Comparison of ENCODE assay signal across 8 mouse cellular contexts in the genomic region with DNA sequence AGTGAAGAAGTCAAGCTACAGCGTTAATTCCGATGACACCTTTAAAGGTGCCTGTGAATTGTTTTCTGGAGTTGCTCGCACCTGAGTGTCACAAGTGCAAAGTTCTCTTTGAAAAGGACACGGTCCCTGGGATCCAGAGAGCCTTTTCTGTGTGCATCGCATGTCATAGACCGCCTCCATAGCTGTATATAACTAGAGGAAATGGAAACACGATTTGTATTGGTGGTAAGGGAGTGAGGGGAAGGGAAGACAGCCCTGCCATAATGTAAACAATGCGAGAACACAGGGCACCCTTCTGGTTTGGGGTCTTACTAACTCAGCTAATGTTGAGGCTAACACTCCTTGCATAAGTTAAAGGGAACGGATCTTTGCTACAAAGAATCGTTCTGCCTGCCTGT. TPM values are rescaled to one million over a fixed set of nuclear protein-coding genes. Genes with fewer than 3 reads are reported as not detected.
A peak's percentile ranks its signal among the peaks of the same experiment; 100 is the strongest.
DNase-seq lines count a peak whose midpoint lies in the region; ATAC-seq and TF ChIP-seq lines count a peak whose summit lies in the region.

No protein-coding gene starts in this region.

- H3K4me2 ChIP-seq in heart, embryonic 12.5 days, result peak overlapping the region; percentile 94
- peak overlapping the region; percentile 79 for H3K4me2 ChIP-seq in forebrain, embryonic 16.5 days (ENCODE audit: low read length)

- H3K36me3 ChIP-seq in heart, embryonic 12.5 days, result no peaks in the 10 kb centered on the region
- H3K36me3 ChIP-seq in ES-Bruce4 (ENCODE audit: control insufficient read depth, insufficient read depth, low read length, poor library complexity, severe bottlenecking) (no peaks in the 10 kb centered on the region; the same call in 1 of the 2 replicates), macrophage (ENCODE audit: inconsistent target) (no peaks in the 10 kb centered on the region)
- H3K36me3 ChIP-seq in forebrain, embryonic 16.5 days (ENCODE audit: control insufficient read depth, insufficient read depth), result no peaks in the 10 kb centered on the region

- TF ChIP-seq POLR2A in ES-Bruce4 (IDR thresholded peaks at IDR 0.05; ENCODE audit: insufficient read depth, low read length), result no peak

- no peaks in the 10 kb centered on the region for H3K9me3 ChIP-seq in heart, embryonic 12.5 days (replicated peaks)
- no peaks in the 10 kb centered on the region for H3K9me3 ChIP-seq in ES-Bruce4 (replicated peaks; ENCODE audit: control insufficient read depth, insufficient read depth, low read length, poor library complexity, severe bottlenecking)
- no peaks in the 10 kb centered on the region for H3K9me3 ChIP-seq in forebrain, embryonic 16.5 days (ENCODE audit: control insufficient read depth, low read length)

- H3K79me2 ChIP-seq in macrophage (ENCODE audit: inconsistent target), result no peaks in the 10 kb centered on the region

- 18% methylated on average over 10 of the region's 10 CpGs for WGBS in heart, embryonic 12.5 days
- 21% methylated on average over 10 of the region's 10 CpGs for WGBS in forebrain, embryonic 16.5 days
- WGBS in macrophage (ENCODE audit: missing documents), result 8% methylated on average over 9 of the region's 10 CpGs

- peak overlapping the region; percentile 98 for H3K27ac ChIP-seq in heart, embryonic 12.5 days (ENCODE audit: poor library complexity, severe bottlenecking)
- H3K27ac ChIP-seq in ES-Bruce4 (ENCODE audit: insufficient read depth, low read length) (no peak overlapping the region), macrophage (peak overlapping the region; percentile 55)
- H3K27ac ChIP-seq in forebrain, embryonic 16.5 days (ENCODE audit: low read length), result peak overlapping the region; percentile 91

- H3K4me1 ChIP-seq in heart, embryonic 12.5 days (replicated peaks), result peaks cover 6% of the 10 kb centered on the region
- no peaks in the 10 kb centered on the region for H3K4me1 ChIP-seq in ES-Bruce4 (ENCODE audit: control insufficient read depth, insufficient read depth, low read length)
- peaks cover 11% of the 10 kb centered on the region for H3K4me1 ChIP-seq in forebrain, embryonic 16.5 days (replicated peaks; ENCODE audit: control insufficient read depth, insufficient read depth, low read length)

- no peak for TF ChIP-seq CTCF in ES-Bruce4 (IDR thresholded peaks at IDR 0.05; ENCODE audit: low read depth, low read length)

- no peak for DNase-seq in heart, adult 9 months (ENCODE audit: low spot score in 2 of 2)
- DNase-seq in adrenal gland, postnatal 14 days, result no peak
- no peak for DNase-seq in embryo, embryonic 9.5 days (ENCODE audit: extremely low spot score)
- DNase-seq in urinary bladder, postnatal 25 days (ENCODE audit: low spot score), result no peak

- H3K9ac ChIP-seq in heart, embryonic 12.5 days, result peak overlapping the region; percentile 95
- H3K9ac ChIP-seq in ES-Bruce4 (ENCODE audit: low read depth, poor library complexity, severe bottlenecking), result peak overlapping the region; percentile 99
- H3K9ac ChIP-seq in forebrain, embryonic 16.5 days (replicated peaks; ENCODE audit: low read depth, low read length), result peak overlapping the region; percentile 94

- no peak for TF ChIP-seq EP300 in ES-Bruce4 (IDR thresholded peaks at IDR 0.05; ENCODE audit: insufficient read depth, low read depth, low read length)

- no peaks in the 10 kb centered on the region for H3K27me3 ChIP-seq in heart, embryonic 12.5 days (replicated peaks)
- H3K27me3 ChIP-seq in ES-Bruce4 (ENCODE audit: control insufficient read depth, insufficient read depth, low read length, poor library complexity, severe bottlenecking), result no peaks in the 10 kb centered on the region
- no peaks in the 10 kb centered on the region for H3K27me3 ChIP-seq in forebrain, embryonic 16.5 days (replicated peaks; ENCODE audit: control insufficient read depth, insufficient read depth, low read length)

- ATAC-seq in heart, embryonic 12.5 days (ENCODE audit: insufficient number of reproducible peaks, low FRiP score), result 0 out of 2 replicates have a peak, but pooled peaks have one; percentile 33
- peak; percentile 26 for ATAC-seq in forebrain, embryonic 16.5 days

- peak overlapping the region; percentile 94 for H3K4me3 ChIP-seq in heart, embryonic 12.5 days
- H3K4me3 ChIP-seq in ES-Bruce4 (ENCODE audit: low read depth, low read length), result peak overlapping the region; percentile 89
- peak overlapping the region; percentile 90 for H3K4me3 ChIP-seq in forebrain, embryonic 16.5 days (replicated peaks; ENCODE audit: low read length)
- H3K4me3 ChIP-seq in macrophage (ENCODE audit: inconsistent target), result peak overlapping the region; percentile 89

RNA-seq across cellular contexts. Expression of a gene that starts 0.7 kb away (rescaled TPM):
- polyA plus RNA-seq in heart, embryonic 12.5 days (2016; fragmentation: Nextera tagmentation; extraction: Ambion mirVana), result 14.0 and 17.4 TPM in 2 replicates
- polyA plus RNA-seq in ES-Bruce4 (2011; ENCODE audit: insufficient read depth, insufficient read length, low read depth, missing spikeins) (20.2 and 25.7 TPM in 2 replicates), macrophage (2018) (5.1 to 7.0 TPM (median 5.6 TPM) in 3 replicates)
- 14.1 and 15.9 TPM in 2 replicates for polyA plus RNA-seq in forebrain, embryonic 16.5 days (2015; fragmentation: Nextera tagmentation; extraction: Ambion mirVana)
- 10 to 100 TPM in 25 of 26 experiments, 1 to 10 TPM in 1; 8.4 to 55.0 (median 30.2) TPM for total RNA-seq in macrophage (2018; cell fraction: chromatin; rRNA removed)
- total RNA-seq in macrophage (2018; cell fraction: cytosol; rRNA removed), result 1 to 10 TPM; 1.8 to 7.4 (median 4.9) TPM
- total RNA-seq in macrophage (2018; cell fraction: nucleus; rRNA removed), result 10 to 100 TPM in 23 of 26 experiments, 1 to 10 TPM in 3; 9.3 to 53.3 (median 18.7) TPM
- total RNA-seq in adrenal gland, postnatal 14 days (2021), result 14.3 and 16.3 TPM in 2 replicates

RNA-seq across cellular contexts. Expression of a gene that starts 55.0 kb away (rescaled TPM):
- polyA plus RNA-seq in heart, embryonic 12.5 days (2016; fragmentation: Nextera tagmentation; extraction: Ambion mirVana), result 378 and 387 TPM in 2 replicates
- polyA plus RNA-seq in ES-Bruce4 (2011; ENCODE audit: insufficient read depth, insufficient read length, low read depth, missing spikeins), result 139 and 148 TPM in 2 replicates
- polyA plus RNA-seq in forebrain, embryonic 16.5 days (2015; fragmentation: Nextera tagmentation; extraction: Ambion mirVana), result 82.2 and 115 TPM in 2 replicates
- 100 to 1,000 TPM in 17 of 26 experiments, 10 to 100 TPM in 9; 47.0 to 591 (median 124) TPM for total RNA-seq in macrophage (2018; cell fraction: chromatin; rRNA removed)
- 100 to 1,000 TPM; 316 to 618 (median 423) TPM for total RNA-seq in macrophage (2018; cell fraction: cytosol; rRNA removed)
- 100 to 1,000 TPM in 21 of 26 experiments, 10 to 100 TPM in 5; 78.5 to 393 (median 125) TPM for total RNA-seq in macrophage (2018; cell fraction: nucleus; rRNA removed)
- polyA plus RNA-seq in macrophage (2018), result 379 to 759 TPM (median 732 TPM) in 3 replicates
- 302 and 335 TPM in 2 replicates for total RNA-seq in adrenal gland, postnatal 14 days (2021)
